Mouse (Mus musculus) midbrain, postnatal 0 days (tissue): ENCODE results near the gene Agbl1. TPM values are rescaled to one million over a fixed set of nuclear protein-coding genes. Genes with fewer than 3 reads are reported as not detected.
A peak's percentile ranks its signal among the peaks of the same experiment; 100 is the strongest.

Experiments
- ATAC-seq: fragments of 200-750 bp; cut with Nextera tagmentation; 2 replicates; pipeline ENCODE4 v1.8.0; 2017; ENCODE audit warnings: moderate number of reproducible peaks, mild to moderate bottlenecking, moderate TSS enrichment, moderate library complexity; ENCODE audit not compliant: low FRiP score
- DNase-seq: peaks from one replicate; pipeline ENCODE4 v3.0.0-alpha.2; 2015; ENCODE audit warnings: low spot score
- H3K27ac ChIP-seq: fragments of 300-500 bp; sonication (generic); 2 replicates; pipeline ENCODE4 v1.5.1; 2014; ENCODE audit warnings: low read depth, mild to moderate bottlenecking, low read length, mixed read lengths
- H3K27me3 ChIP-seq: fragments of 300-500 bp; sonication (generic); 2 replicates; pipeline ENCODE4 v1.6.1; 2014; ENCODE audit warnings: low read length, control low read depth, mixed read lengths; ENCODE audit not compliant: insufficient read depth
- H3K36me3 ChIP-seq: fragments of 300-500 bp; sonication (generic); 2 replicates; pipeline ENCODE4 v1.6.1; 2014; ENCODE audit warnings: low read length, control low read depth, mixed read lengths; ENCODE audit not compliant: insufficient read depth
- H3K4me1 ChIP-seq: fragments of 300-500 bp; sonication (generic); 2 replicates; pipeline ENCODE4 v1.6.1; 2014; ENCODE audit warnings: mild to moderate bottlenecking, control low read depth, antibody characterized with exemption, low read length, mixed read lengths; ENCODE audit not compliant: insufficient read depth
- H3K4me2 ChIP-seq: fragments of 300-500 bp; sonication (generic); 2 replicates; pipeline ENCODE4 v1.6.1; 2014; ENCODE audit warnings: low read depth, mild to moderate bottlenecking, low read length, mixed read lengths; ENCODE audit not compliant: poor library complexity, severe bottlenecking
- H3K4me3 ChIP-seq: fragments of 300-500 bp; sonication (generic); 2 replicates; pipeline ENCODE4 v1.5.1; 2014; ENCODE audit warnings: low read depth, mild to moderate bottlenecking, low read length, moderate library complexity
- H3K9ac ChIP-seq: fragments of 300-500 bp; sonication (generic); replicated peaks from 2 replicates; pipeline ENCODE4 v1.6.1; 2014; ENCODE audit warnings: mild to moderate bottlenecking, low read length, moderate library complexity, mixed read lengths; ENCODE audit not compliant: poor library complexity, severe bottlenecking
- H3K9me3 ChIP-seq: fragments of 300-500 bp; sonication (generic); 2 replicates; pipeline ENCODE4 v1.6.1; 2016; ENCODE audit warnings: low read length, control low read depth
- CTCF ChIP-seq: IDR thresholded peaks from 2 replicates; pipeline ENCODE4 v1.5.1; 2016; ENCODE audit warnings: antibody characterized with exemption, mild to moderate bottlenecking
- WGBS: fragments of 180-500 bp; shearing (Covaris S2); extraction: QIAGEN DNeasy Blood & Tissue Kit; methylation state at CpG from one replicate; pipeline ENCODE4 v1.1.7; 2014; 5-methylcytosine and 5-hydroxymethylcytosine counted together
- polyA plus RNA-seq: library from polyadenylated mRNA; unstranded; fragments of >200 nt; fragmentation: Nextera tagmentation; extraction: Ambion mirVana; gene quantifications from 2 replicates; pipeline ENCODE4 v1.2.1, GENCODE M21; 2015
- total RNA-seq: library from RNA; depleted of rRNA; stranded (reverse); fragments of >200 nt; gene quantifications from 2 replicates; pipeline ENCODE4 v1.2.3, GENCODE M21; 2014

The Agbl1 gene
- total and polyA plus RNA-seq, 2 experiments from 2014 or later: 0.05 to 0.55 TPM

GRCm38 (mm10) chr7:76820571-76820970 lies 590.9 kb downstream of the Agbl1 start:
- no peak for TF ChIP-seq CTCF
- Histone ChIP-seq H3K4me1 (no peaks in the 10 kb centered on the region), H3K4me2 (no peak overlapping the region), H3K4me3 (no peak overlapping the region), H3K27ac (no peak overlapping the region), H3K9ac (no peak overlapping the region), H3K9me3 (no peaks in the 10 kb centered on the region), H3K36me3 (no peaks in the 10 kb centered on the region), H3K27me3 (no peaks in the 10 kb centered on the region)
- DNase-seq (no peak), ATAC-seq (no peak)
- WGBS: 82% methylated on average over 2 of the region's 2 CpGs

GRCm38 (mm10) chr7:76842146-76842545 lies 612.5 kb downstream of the Agbl1 start:
- Histone ChIP-seq H3K27ac (no peak overlapping the region), H3K27me3 (no peaks in the 10 kb centered on the region), H3K36me3 (no peaks in the 10 kb centered on the region), H3K4me3 (no peak overlapping the region), H3K9me3 (no peaks in the 10 kb centered on the region), H3K4me2 (no peak overlapping the region), H3K9ac (no peak overlapping the region), H3K4me1 (no peaks in the 10 kb centered on the region)
- WGBS: 80% methylated on average over 3 of the region's 3 CpGs
- ATAC-seq (no peak), DNase-seq (peak; percentile 10)
- TF ChIP-seq CTCF: no peak

- DNase-seq (peak; percentile 88), ATAC-seq (peak; percentile 72)
- Histone ChIP-seq H3K27ac (peak overlapping the region; percentile 27; the same call in 1 of the 2 replicates), H3K4me1 (no peaks in the 10 kb centered on the region; the same call in 1 of the 2 replicates), H3K4me2 (peak overlapping the region; percentile 47), H3K36me3 (no peaks in the 10 kb centered on the region), H3K9ac (peak overlapping the region; percentile 5; the same call in 1 of the 2 replicates), H3K9me3 (no peaks in the 10 kb centered on the region), H3K4me3 (peak overlapping the region; percentile 28), H3K27me3 (no peaks in the 10 kb centered on the region)
- WGBS: 18% methylated on average over 22 of the region's 22 CpGs
- TF ChIP-seq CTCF: peak; percentile 56
Observed at GRCm38 (mm10) chr7:76889416-76890209, 659.9 kb downstream of the Agbl1 start.

GRCm38 (mm10) chr7:76904096-76904495 lies 674.4 kb downstream of the Agbl1 start:
- no peaks in the 10 kb centered on the region for H3K36me3 ChIP-seq
- DNase-seq: no peak
- no peaks in the 10 kb centered on the region for H3K27me3 ChIP-seq
- H3K4me1 ChIP-seq: no peaks in the 10 kb centered on the region
- H3K9me3 ChIP-seq: no peaks in the 10 kb centered on the region
- H3K4me2 ChIP-seq: no peak overlapping the region
- no peak overlapping the region for H3K4me3 ChIP-seq
- 93% methylated on average over 1 of the region's 1 CpGs for WGBS
- H3K27ac ChIP-seq: no peak overlapping the region
- no peak for TF ChIP-seq CTCF
- H3K9ac ChIP-seq: no peak overlapping the region
- ATAC-seq: no peak

- H3K4me1 ChIP-seq: no peaks in the 10 kb centered on the region
- no peak overlapping the region for H3K4me2 ChIP-seq
- no peaks in the 10 kb centered on the region for H3K27me3 ChIP-seq
- no peak overlapping the region for H3K4me3 ChIP-seq
- H3K9ac ChIP-seq: no peak overlapping the region
- TF ChIP-seq CTCF: no peak
- WGBS: 81% methylated on average over 5 of the region's 5 CpGs
- H3K36me3 ChIP-seq: no peaks in the 10 kb centered on the region
- no peak for DNase-seq
- H3K27ac ChIP-seq: no peak overlapping the region
- H3K9me3 ChIP-seq: no peaks in the 10 kb centered on the region
- ATAC-seq: no peak
Observed at GRCm38 (mm10) chr7:76911672-76912071, 682.0 kb downstream of the Agbl1 start.

GRCm38 (mm10) chr7:76918871-76919270 lies 689.2 kb downstream of the Agbl1 start:
- no peak for TF ChIP-seq CTCF
- no peak overlapping the region for H3K4me2 ChIP-seq
- DNase-seq: peak; percentile 3
- no peak overlapping the region for H3K27ac ChIP-seq
- no peak overlapping the region for H3K9ac ChIP-seq
- H3K9me3 ChIP-seq: no peaks in the 10 kb centered on the region
- ATAC-seq: no peak
- H3K36me3 ChIP-seq: no peaks in the 10 kb centered on the region
- no peaks in the 10 kb centered on the region for H3K4me1 ChIP-seq
- H3K4me3 ChIP-seq: no peak overlapping the region
- no peaks in the 10 kb centered on the region for H3K27me3 ChIP-seq
